Mouse (Mus musculus) heart, postnatal 4 days (tissue): ENCODE results near the gene Dctpp1. TPM values are rescaled to one million over a fixed set of nuclear protein-coding genes. Genes with fewer than 3 reads are reported as not detected.

ENCODE experiments used
- DNase-seq: peaks from one replicate; pipeline ENCODE4 v3.0.0; 2021
- total RNA-seq, 2 experiments: library from RNA; stranded (reverse); gene quantifications; 2 replicates each; pipeline ENCODE4 v1.2.3; 2021

The Dctpp1 gene
- total RNA-seq, 2 experiments from 2014 or later: 62.0 to 64.5 TPM

- no peak for DNase-seq
Observed at GRCm38 (mm10) chr7:127231376-127231775, 29.1 kb downstream of the Dctpp1 start.

DNA sequence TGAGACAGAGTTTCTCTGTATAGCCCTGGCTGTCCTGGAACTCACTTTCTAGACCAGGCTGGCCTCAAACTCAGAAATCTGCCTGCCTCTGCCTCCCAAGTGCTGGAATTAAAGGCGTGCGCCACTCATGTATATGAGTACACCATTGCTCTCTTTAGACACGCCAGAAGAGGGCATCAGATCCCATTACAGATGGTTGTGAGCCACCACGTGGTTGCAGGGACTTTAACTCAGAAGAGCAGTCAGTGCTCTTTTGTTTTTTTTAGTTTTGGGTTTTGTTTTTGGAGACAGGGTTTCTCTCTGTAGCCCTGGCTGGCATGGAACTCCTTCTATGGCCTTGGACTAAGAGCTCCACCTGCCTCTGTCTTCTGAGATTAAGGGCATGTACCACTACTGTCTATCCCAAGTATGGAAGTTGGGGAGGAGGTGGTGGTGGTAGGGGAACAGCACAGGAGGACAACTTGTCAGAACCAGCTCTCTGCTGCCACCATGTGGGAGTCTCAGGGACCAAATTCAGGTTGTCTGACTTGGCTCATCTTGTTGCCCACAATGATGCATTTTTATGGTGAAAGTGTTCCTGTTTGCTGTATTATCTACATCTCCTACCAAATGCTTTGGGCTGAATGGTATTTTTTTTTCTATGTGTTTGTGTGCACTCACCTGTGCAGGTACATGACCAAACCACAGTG is 31.8 kb downstream of the Dctpp1 start:
- peak; percentile 91 for DNase-seq

- no peak for DNase-seq
Observed at GRCm38 (mm10) chr7:127225147-127225995, 35.1 kb downstream of the Dctpp1 start.

GRCm38 (mm10) chr7:127224616-127225015 is 35.9 kb downstream of the Dctpp1 start:
- no peak for DNase-seq

DNA sequence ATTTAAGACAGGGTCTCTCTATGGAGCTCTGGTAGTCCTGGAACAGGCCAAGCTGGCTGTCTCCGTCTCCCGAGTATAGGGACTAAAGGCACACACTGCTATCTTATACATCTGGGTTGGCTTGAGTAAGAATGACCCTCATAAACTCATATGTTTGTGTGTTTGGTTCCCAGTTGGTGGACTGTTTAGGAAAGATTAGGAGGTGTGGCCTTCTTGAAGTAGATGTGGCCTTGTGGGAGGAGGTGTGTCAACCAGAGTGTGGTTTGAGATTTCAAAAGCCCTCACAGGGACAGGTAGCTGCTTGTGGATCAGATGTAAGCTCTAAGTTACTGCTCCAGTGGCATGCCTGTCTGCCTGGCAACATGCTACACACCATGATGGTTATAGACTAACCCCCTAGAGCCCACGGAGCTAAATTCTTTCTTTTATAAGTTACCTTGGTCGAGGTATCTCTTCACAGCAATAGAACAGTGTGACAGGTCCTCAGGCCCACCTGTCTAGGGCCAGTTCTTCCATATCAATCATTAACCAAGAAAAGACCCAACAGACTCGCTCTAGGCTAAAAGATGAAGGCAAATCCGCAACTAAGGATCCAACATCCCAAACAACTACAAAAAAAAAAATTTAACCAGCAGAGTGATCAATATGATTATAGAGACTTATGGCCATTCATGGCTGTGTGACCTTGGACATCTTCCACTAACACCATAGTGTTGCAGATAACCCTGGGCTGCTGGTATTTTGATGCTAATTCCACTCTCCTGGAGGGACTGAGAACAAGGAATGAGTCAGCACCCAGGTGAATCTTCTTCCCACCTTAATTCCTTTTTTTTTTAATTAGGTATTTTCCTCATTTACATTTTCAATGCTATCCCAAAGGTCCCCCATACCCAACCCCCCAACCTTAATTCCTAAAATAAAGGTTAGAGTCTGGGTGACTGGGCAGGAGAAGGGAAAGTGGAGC is 36.7 kb downstream of the Dctpp1 start:
- no peak for DNase-seq

DNA sequence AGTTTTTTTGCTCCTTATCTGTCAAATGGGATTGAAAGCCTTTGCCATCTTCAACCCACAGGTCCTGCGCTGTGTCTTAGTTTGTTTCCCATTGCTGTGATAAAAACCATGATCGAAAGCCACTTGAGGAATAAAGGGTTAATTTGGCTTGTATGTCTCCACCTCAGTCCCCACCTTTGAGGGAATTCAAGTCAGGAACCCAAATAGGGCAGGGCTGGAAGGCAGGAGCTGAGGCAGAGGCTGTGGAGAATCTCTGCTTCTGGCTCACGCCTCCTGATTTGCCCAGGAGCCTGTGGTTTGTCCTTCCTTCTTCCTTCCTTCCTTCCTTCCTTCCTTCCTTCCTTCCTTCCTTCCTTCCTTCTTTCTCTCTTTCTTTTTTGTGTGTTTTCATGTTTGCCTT is 37.4 kb downstream of the Dctpp1 start:
- DNase-seq: no peak

DNA sequence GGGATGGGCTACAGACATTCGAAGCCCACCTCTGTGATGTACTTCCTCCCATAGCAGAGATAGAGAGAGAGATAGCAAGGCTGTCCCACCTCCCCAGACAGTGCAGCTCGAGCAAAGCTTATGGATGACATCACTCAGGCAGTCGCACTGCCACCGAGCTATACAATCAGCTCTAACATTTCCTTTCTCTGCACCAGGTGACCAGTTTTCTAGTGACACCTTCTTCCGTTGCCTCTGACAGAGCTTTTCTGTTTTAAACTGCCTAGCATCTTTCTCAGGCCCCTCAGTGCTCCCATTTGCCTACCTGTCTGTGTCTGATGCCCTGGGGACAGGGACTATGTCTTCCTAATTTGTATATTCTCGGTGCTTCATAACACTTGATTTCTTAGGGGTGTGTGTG is 40.1 kb downstream of the Dctpp1 start:
- DNase-seq: no peak

- DNase-seq: no peak
Observed at GRCm38 (mm10) chr7:127218670-127219069, 41.8 kb downstream of the Dctpp1 start.

- no peak for DNase-seq
Observed at GRCm38 (mm10) chr7:127217901-127218642, 42.4 kb downstream of the Dctpp1 start.

- no peak for DNase-seq
Observed at GRCm38 (mm10) chr7:127217475-127217874, 43.0 kb downstream of the Dctpp1 start.

- no peak for DNase-seq
Observed at GRCm38 (mm10) chr7:127216307-127216706, 44.2 kb downstream of the Dctpp1 start.

DNA sequence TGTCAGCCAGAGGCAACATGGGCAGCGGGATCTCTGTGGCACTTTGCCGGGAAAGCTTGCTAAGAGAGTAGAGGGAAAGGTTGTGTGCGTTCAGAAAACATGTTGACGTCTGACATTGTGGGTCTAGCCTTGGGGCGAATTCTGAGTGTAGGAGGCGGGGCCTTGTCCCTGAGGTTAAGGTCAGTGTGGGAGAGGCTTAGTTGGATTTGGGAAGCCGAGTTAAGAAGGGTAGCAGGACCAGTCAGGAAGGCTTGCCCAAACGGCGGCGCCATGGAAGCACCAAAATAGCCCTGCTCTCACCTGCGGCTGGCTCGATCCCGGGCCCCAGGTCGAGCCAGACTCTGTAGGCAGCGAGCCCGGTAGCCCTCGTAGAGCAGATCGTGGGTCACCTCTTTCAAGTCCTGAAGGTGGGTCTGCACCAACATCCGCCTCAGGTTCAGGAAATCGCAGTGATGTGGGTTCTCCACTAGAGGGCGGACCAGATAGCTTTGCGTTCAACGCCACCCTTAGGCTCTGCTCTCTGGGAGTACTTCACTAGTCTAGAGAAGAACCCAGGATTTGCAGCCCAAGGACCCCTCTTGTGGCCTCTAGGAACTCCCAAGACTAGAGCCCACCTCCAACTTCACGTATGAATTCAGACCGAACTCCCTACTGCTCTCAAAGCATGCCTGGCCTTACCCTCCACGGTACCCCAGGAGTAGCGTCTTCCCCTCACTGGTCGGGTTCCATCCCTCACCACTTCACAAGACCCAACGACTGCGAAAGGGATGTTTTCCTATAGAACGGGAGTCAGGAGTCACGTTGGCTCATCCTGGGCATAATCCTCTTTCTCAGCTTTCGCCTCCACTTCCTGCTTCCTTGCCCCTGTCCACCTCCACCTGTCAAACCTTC is 45.3 kb downstream of the Dctpp1 start:
- DNase-seq: peak; percentile 74

DNA sequence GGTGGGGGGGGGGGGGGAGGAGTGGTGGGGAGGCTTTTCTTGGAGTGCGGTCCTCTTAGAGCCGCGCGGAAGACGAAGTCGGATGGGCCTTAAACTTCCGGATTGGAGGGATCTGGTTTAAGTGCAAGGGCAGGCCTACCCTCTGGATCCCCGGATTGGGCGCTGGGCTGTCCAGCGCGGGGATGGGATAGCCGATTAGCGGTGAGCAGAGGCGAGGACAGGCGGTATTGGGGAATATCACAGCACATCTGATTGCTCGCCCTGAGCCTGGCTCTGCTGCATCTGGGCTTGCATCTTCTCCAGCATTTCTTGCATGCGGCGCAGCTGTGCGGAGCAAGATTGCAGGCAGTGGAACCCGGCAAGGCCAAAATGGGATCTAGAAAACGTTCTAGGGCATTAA is 46.0 kb downstream of the Dctpp1 start:
- no peak for DNase-seq

GRCm38 (mm10) chr7:127213930-127214329 is 46.6 kb downstream of the Dctpp1 start:
- DNase-seq: no peak

GRCm38 (mm10) chr7:127213485-127213884 is 47.0 kb downstream of the Dctpp1 start:
- peak; percentile 53 for DNase-seq

- no peak for DNase-seq
Observed at GRCm38 (mm10) chr7:127212432-127213250, 47.9 kb downstream of the Dctpp1 start.

DNA sequence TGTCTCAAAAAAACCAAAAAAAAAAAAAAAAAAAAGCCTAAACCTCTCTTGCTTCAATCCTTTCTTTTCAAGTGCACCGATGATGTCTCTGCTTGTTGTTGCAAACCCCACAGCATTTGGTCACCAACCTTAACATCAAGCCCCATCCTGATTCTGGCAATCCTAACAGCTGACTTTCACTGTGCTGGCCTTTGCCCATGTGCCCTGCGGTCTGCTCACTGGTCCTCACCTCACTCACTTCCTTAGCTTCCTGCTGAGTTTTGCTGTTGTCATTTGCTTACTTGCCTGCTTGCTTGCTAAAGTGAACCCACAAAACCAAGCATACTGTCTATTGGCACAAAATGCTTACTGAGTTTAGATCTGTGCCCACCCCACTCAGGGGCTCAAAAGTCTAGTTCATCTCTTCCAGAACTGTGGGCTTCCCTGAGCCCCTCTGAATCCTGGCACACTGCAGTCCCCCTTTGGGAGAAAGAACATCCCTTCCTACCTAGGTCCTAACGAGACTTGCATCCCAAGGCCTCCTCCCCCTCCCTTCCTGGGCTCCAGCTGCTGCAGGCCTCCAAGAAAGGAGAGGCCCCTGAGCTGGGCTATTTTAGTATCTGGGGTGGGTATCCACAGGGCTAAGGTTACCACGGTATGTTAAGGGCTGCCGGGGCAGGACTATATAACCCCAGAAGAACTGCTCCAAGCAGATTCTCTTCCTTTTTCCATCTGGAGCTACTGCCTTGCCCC is 49.3 kb downstream of the Dctpp1 start:
- no peak for DNase-seq

GRCm38 (mm10) chr7:127210266-127210665 is 50.2 kb downstream of the Dctpp1 start:
- DNase-seq: no peak

GRCm38 (mm10) chr7:127209851-127210250 is 50.7 kb downstream of the Dctpp1 start:
- DNase-seq: no peak
